Mouse (Mus musculus): ENCODE measurements around the gene Cnpy2. TPM values are rescaled to one million over a fixed set of nuclear protein-coding genes. Genes with fewer than 3 reads are reported as not detected.

Gene Cnpy2
- polyA plus RNA-seq, 1 experiment from 2014 or later, result 364 TPM

GRCm38 (mm10) chr10:128374393-128374792 is 52.1 kb downstream of the Cnpy2 start:
- Histone ChIP-seq H3K4me3 (ENCODE audit: low read depth, low read length) (no peak overlapping the region), H3K36me3 (ENCODE audit: control insufficient read depth, insufficient read depth, low read length) (peaks cover 12% of the 10 kb centered on the region), H3K4me1 (ENCODE audit: control insufficient read depth, insufficient read depth, low read length) (peaks cover 8% of the 10 kb centered on the region), H3K27ac (replicated peaks; ENCODE audit: low read depth, low read length) (no peak overlapping the region), H3K27me3 (replicated peaks; ENCODE audit: control insufficient read depth, insufficient read depth, low read length) (no peaks in the 10 kb centered on the region), H3K9ac (ENCODE audit: low read depth, low read length) (no peak overlapping the region), H3K9me3 (ENCODE audit: control insufficient read depth, low read length) (no peaks in the 10 kb centered on the region), H3K4me2 (ENCODE audit: low read depth, low read length) (no peak overlapping the region)
- DNase-seq (ENCODE audit: low spot score), result no peak
- 77% methylated on average over 6 of the region's 6 CpGs for WGBS
- ATAC-seq (ENCODE audit: low read depth), result no peak

GRCm38 (mm10) chr10:128376099-128376454 is 53.8 kb downstream of the Cnpy2 start:
- H3K9ac ChIP-seq (ENCODE audit: low read depth, low read length), result peak overlapping the region; percentile 96
- no peaks in the 10 kb centered on the region for H3K27me3 ChIP-seq (replicated peaks; ENCODE audit: control insufficient read depth, insufficient read depth, low read length)
- ATAC-seq (ENCODE audit: low read depth) (no peak), DNase-seq (ENCODE audit: low spot score) (no peak)
- H3K4me3 ChIP-seq (ENCODE audit: low read depth, low read length), result peak overlapping the region; percentile 75
- 44% methylated on average over 4 of the region's 4 CpGs for WGBS
- peak overlapping the region; percentile 74 for H3K4me2 ChIP-seq (ENCODE audit: low read depth, low read length)
- H3K4me1 ChIP-seq (ENCODE audit: control insufficient read depth, insufficient read depth, low read length), result peaks cover 8% of the 10 kb centered on the region
- no peaks in the 10 kb centered on the region for H3K9me3 ChIP-seq (ENCODE audit: control insufficient read depth, low read length)
- peak overlapping the region; percentile 97 for H3K27ac ChIP-seq (replicated peaks; ENCODE audit: low read depth, low read length)
- H3K36me3 ChIP-seq (ENCODE audit: control insufficient read depth, insufficient read depth, low read length), result peaks cover 28% of the 10 kb centered on the region

GRCm38 (mm10) chr10:128376455-128377211 is 54.4 kb downstream of the Cnpy2 start, which contains the start of gene Ankrd52:
Gene Ankrd52, plus strand, starts transcription at chr10:128377115.
- Histone ChIP-seq H3K27me3 (replicated peaks; ENCODE audit: control insufficient read depth, insufficient read depth, low read length) (no peaks in the 10 kb centered on the region), H3K27ac (replicated peaks; ENCODE audit: low read depth, low read length) (peak within 1 kb of the TSS; percentile 97), H3K9me3 (ENCODE audit: control insufficient read depth, low read length) (no peaks in the 10 kb centered on the region), H3K4me1 (ENCODE audit: control insufficient read depth, insufficient read depth, low read length) (peaks cover 8% of the 10 kb centered on the region), H3K4me2 (ENCODE audit: low read depth, low read length) (peak within 1 kb of the TSS; percentile 74), H3K4me3 (ENCODE audit: low read depth, low read length) (peak within 1 kb of the TSS; percentile 75), H3K36me3 (ENCODE audit: control insufficient read depth, insufficient read depth, low read length) (peaks cover 33% of the 10 kb centered on the region), H3K9ac (ENCODE audit: low read depth, low read length) (peak within 1 kb of the TSS; percentile 96)
- ATAC-seq (ENCODE audit: low read depth), result peak; percentile 93
- peak; percentile 87 for DNase-seq (ENCODE audit: low spot score)
- under 1% methylated on average over 32 of the region's 73 CpGs for WGBS

Other genes with a start within 250 kb of the Cnpy2 start
- 2,069 and 2,210 TPM in 2 replicates for gene Atp5b, start 239.2 kb upstream of the Cnpy2 start, polyA plus RNA-seq (2014; fragmentation: Nextera tagmentation; extraction: Ambion mirVana)
- 15.7 and 18.8 TPM in 2 replicates for gene Baz2a, start 230.9 kb upstream of the Cnpy2 start, polyA plus RNA-seq (2014; fragmentation: Nextera tagmentation; extraction: Ambion mirVana)
- gene Rbms2, start 142.2 kb upstream of the Cnpy2 start, polyA plus RNA-seq (2014; fragmentation: Nextera tagmentation; extraction: Ambion mirVana), result 31.3 and 32.4 TPM in 2 replicates
- 1.1 and 2.6 TPM in 2 replicates for gene Gls2, start 128.0 kb upstream of the Cnpy2 start, polyA plus RNA-seq (2014; fragmentation: Nextera tagmentation; extraction: Ambion mirVana)
- gene Spryd4, start 110.7 kb upstream of the Cnpy2 start, polyA plus RNA-seq (2014; fragmentation: Nextera tagmentation; extraction: Ambion mirVana), result 30.8 and 35.8 TPM in 2 replicates
- gene Mip, start 96.6 kb upstream of the Cnpy2 start, polyA plus RNA-seq (2014; fragmentation: Nextera tagmentation; extraction: Ambion mirVana), result 0.15 and 0.35 TPM in 2 replicates
- gene Timeless, start 90.4 kb upstream of the Cnpy2 start, polyA plus RNA-seq (2014; fragmentation: Nextera tagmentation; extraction: Ambion mirVana), result 35.4 and 53.3 TPM in 2 replicates
- gene Apon, start 68.4 kb upstream of the Cnpy2 start, polyA plus RNA-seq (2014; fragmentation: Nextera tagmentation; extraction: Ambion mirVana), result 0.24 and 0.30 TPM in 2 replicates
- not detected in 2 replicates for gene Apof, start 53.8 kb upstream of the Cnpy2 start, polyA plus RNA-seq (2014; fragmentation: Nextera tagmentation; extraction: Ambion mirVana)
- gene Stat2, start 51.9 kb upstream of the Cnpy2 start, polyA plus RNA-seq (2014; fragmentation: Nextera tagmentation; extraction: Ambion mirVana), result 13.4 and 13.5 TPM in 2 replicates
- gene Il23a, start 23.7 kb upstream of the Cnpy2 start, polyA plus RNA-seq (2014; fragmentation: Nextera tagmentation; extraction: Ambion mirVana), result 0.20 and 0.29 TPM in 2 replicates
- 23.6 and 23.8 TPM in 2 replicates for gene Pan2, start 19.1 kb upstream of the Cnpy2 start, polyA plus RNA-seq (2014; fragmentation: Nextera tagmentation; extraction: Ambion mirVana)
- gene Cs, start 15.3 kb downstream of the Cnpy2 start, polyA plus RNA-seq (2014; fragmentation: Nextera tagmentation; extraction: Ambion mirVana), result 199 and 201 TPM in 2 replicates
- gene Coq10a, start 46.5 kb downstream of the Cnpy2 start, polyA plus RNA-seq (2014; fragmentation: Nextera tagmentation; extraction: Ambion mirVana), result 15.6 and 16.8 TPM in 2 replicates
- 11.9 and 12.7 TPM in 2 replicates for gene Ankrd52, start 54.7 kb downstream of the Cnpy2 start, polyA plus RNA-seq (2014; fragmentation: Nextera tagmentation; extraction: Ambion mirVana)
- gene Slc39a5, start 78.8 kb downstream of the Cnpy2 start, polyA plus RNA-seq (2014; fragmentation: Nextera tagmentation; extraction: Ambion mirVana), result 0.11 and 0.13 TPM in 2 replicates
- gene Nabp2, start 89.0 kb downstream of the Cnpy2 start, polyA plus RNA-seq (2014; fragmentation: Nextera tagmentation; extraction: Ambion mirVana), result 61.9 and 63.3 TPM in 2 replicates
- gene Rnf41, start 89.2 kb downstream of the Cnpy2 start, polyA plus RNA-seq (2014; fragmentation: Nextera tagmentation; extraction: Ambion mirVana), result 35.2 and 36.1 TPM in 2 replicates
- gene Smarcc2, start 136.8 kb downstream of the Cnpy2 start, polyA plus RNA-seq (2014; fragmentation: Nextera tagmentation; extraction: Ambion mirVana), result 84.1 and 91.4 TPM in 2 replicates
- gene Myl6, start 171.7 kb downstream of the Cnpy2 start, polyA plus RNA-seq (2014; fragmentation: Nextera tagmentation; extraction: Ambion mirVana), result 1,095 and 1,174 TPM in 2 replicates
- 5.6 and 6.8 TPM in 2 replicates for gene Myl6b, start 176.2 kb downstream of the Cnpy2 start, polyA plus RNA-seq (2014; fragmentation: Nextera tagmentation; extraction: Ambion mirVana)
- 44.2 and 46.8 TPM in 2 replicates for gene Esyt1, start 203.4 kb downstream of the Cnpy2 start, polyA plus RNA-seq (2014; fragmentation: Nextera tagmentation; extraction: Ambion mirVana)
- 11.4 and 12.5 TPM in 2 replicates for gene Zc3h10, start 225.3 kb downstream of the Cnpy2 start, polyA plus RNA-seq (2014; fragmentation: Nextera tagmentation; extraction: Ambion mirVana)
- 4,564 and 5,119 TPM in 2 replicates for gene Rpl41, start 226.8 kb downstream of the Cnpy2 start, polyA plus RNA-seq (2014; fragmentation: Nextera tagmentation; extraction: Ambion mirVana)
- 187 and 202 TPM in 2 replicates for gene Pa2g4, start 243.5 kb downstream of the Cnpy2 start, polyA plus RNA-seq (2014; fragmentation: Nextera tagmentation; extraction: Ambion mirVana)